Mouse (Mus musculus): ENCODE measurements around the gene Gpr88.
"Not testable (repeated sequence)": the region's sequence is repeated elsewhere in the genome, so short reads cannot be mapped to it uniquely, and the experiment has no call there.

Gpr88 gene

GRCm38 (mm10) chr3:116242685-116243084 is 10.6 kb downstream of the Gpr88 start:
- DNase-seq (ENCODE audit: low spot score): no peak

- no peak for DNase-seq (ENCODE audit: low spot score)
Measured at GRCm38 (mm10) chr3:116237527-116237926, 15.8 kb downstream of the Gpr88 start.

- DNase-seq (ENCODE audit: low spot score): no peak
Measured at GRCm38 (mm10) chr3:116236856-116237255, 16.4 kb downstream of the Gpr88 start.

- DNase-seq (ENCODE audit: low spot score): no peak
Measured at GRCm38 (mm10) chr3:116233515-116233914, 19.8 kb downstream of the Gpr88 start.

- DNase-seq (ENCODE audit: low spot score): no peak
Measured at GRCm38 (mm10) chr3:116232763-116233162, 20.5 kb downstream of the Gpr88 start.

- DNase-seq (ENCODE audit: low spot score): no peak
Measured at GRCm38 (mm10) chr3:116229336-116229735, 24.0 kb downstream of the Gpr88 start.

- DNase-seq (ENCODE audit: low spot score): no peak
Measured at GRCm38 (mm10) chr3:116228360-116229245, 24.7 kb downstream of the Gpr88 start.

GRCm38 (mm10) chr3:116227383-116227782 is 25.9 kb downstream of the Gpr88 start:
- no peak for DNase-seq (ENCODE audit: low spot score)

GRCm38 (mm10) chr3:116226915-116227314 is 26.4 kb downstream of the Gpr88 start:
- no peak for DNase-seq (ENCODE audit: low spot score)

GRCm38 (mm10) chr3:116222511-116223243 is 30.6 kb downstream of the Gpr88 start:
- no peak for DNase-seq (ENCODE audit: low spot score)

GRCm38 (mm10) chr3:116221686-116222010 is 31.7 kb downstream of the Gpr88 start:
- DNase-seq (ENCODE audit: low spot score): no peak

- no peak for DNase-seq (ENCODE audit: low spot score)
Measured at GRCm38 (mm10) chr3:116220980-116221685, 32.2 kb downstream of the Gpr88 start.

GRCm38 (mm10) chr3:116217398-116217797 is 35.9 kb downstream of the Gpr88 start:
- DNase-seq (ENCODE audit: low spot score): not testable (repeated sequence)

- DNase-seq (ENCODE audit: low spot score): peak; percentile 10
Measured at GRCm38 (mm10) chr3:116216261-116216660, 37.0 kb downstream of the Gpr88 start.

GRCm38 (mm10) chr3:116211639-116212038 is 41.7 kb downstream of the Gpr88 start:
- DNase-seq (ENCODE audit: low spot score): peak; percentile 8

GRCm38 (mm10) chr3:116210720-116211121 is 42.6 kb downstream of the Gpr88 start:
- DNase-seq (ENCODE audit: low spot score): peak; percentile 16

GRCm38 (mm10) chr3:116209214-116209613 is 44.1 kb downstream of the Gpr88 start:
- peak; percentile 21 for DNase-seq (ENCODE audit: low spot score)

GRCm38 (mm10) chr3:116206306-116206834 is 46.9 kb downstream of the Gpr88 start:
- DNase-seq (ENCODE audit: low spot score): no peak

- DNase-seq (ENCODE audit: low spot score): peak; percentile 28
Measured at GRCm38 (mm10) chr3:116205346-116206219, 47.7 kb downstream of the Gpr88 start.

- DNase-seq (ENCODE audit: low spot score): no peak
Measured at GRCm38 (mm10) chr3:116204643-116205042, 48.7 kb downstream of the Gpr88 start.

GRCm38 (mm10) chr3:116203942-116204341 is 49.4 kb downstream of the Gpr88 start:
- no peak for DNase-seq (ENCODE audit: low spot score)
